8 mouse cellular contexts compared by ENCODE assay signal in the genomic region with DNA sequence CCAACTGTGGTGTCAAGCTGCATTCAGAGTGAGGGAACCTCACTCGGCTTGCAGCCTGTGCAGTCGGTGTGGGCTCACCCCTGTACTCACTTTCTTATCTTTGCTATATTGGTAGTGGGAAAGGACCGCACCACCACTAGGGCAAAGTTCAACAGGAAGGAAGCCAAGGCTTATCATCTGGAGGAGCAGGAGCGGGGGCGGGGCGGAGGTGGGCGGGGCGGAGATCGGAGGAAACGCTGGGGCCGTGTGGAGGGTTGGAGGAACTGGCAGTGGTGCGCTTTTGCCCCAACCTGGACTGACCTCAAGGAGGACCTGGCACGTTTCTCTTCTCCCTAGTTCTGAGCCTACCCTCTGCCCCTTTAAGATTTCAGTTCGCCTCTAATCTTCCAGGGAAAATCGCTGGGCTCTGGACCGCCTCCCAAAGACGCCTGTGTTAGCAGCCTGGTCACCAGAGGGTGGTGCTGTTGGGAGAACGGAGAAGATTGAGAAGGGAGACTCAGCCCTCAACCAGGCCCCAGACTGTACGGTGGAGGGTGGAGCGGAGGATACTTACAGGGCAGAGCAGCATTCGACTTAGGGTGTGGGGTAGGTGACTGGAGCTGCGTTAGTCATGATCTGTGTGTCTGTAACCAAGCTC. TPM values are rescaled to one million over a fixed set of nuclear protein-coding genes. Genes with fewer than 3 reads are reported as not detected.
DNase-seq lines count a peak whose midpoint lies in the region; ATAC-seq lines count a peak whose summit lies in the region.

No protein-coding gene starts in this region.

- H3K27ac ChIP-seq in intestine, embryonic 14.5 days (ENCODE audit: low read depth) = peak overlapping the region; percentile 17
- H3K27ac ChIP-seq in limb, embryonic 13.5 days = peak overlapping the region; percentile 52; the same call in 1 of the 2 replicates
- no peak overlapping the region for H3K27ac ChIP-seq in midbrain, embryonic 14.5 days (replicated peaks; ENCODE audit: low read depth, low read length)

- H3K4me3 ChIP-seq in intestine, embryonic 14.5 days (ENCODE audit: low read depth, low read length) = peak overlapping the region; percentile 26
- H3K4me3 ChIP-seq in limb, embryonic 13.5 days = peak overlapping the region; percentile 44
- peak overlapping the region; percentile 34 for H3K4me3 ChIP-seq in midbrain, embryonic 14.5 days (replicated peaks; ENCODE audit: low read depth, low read length)

- peak overlapping the region; percentile 21 for H3K9ac ChIP-seq in intestine, embryonic 14.5 days (ENCODE audit: low read length)
- peak overlapping the region; percentile 63 for H3K9ac ChIP-seq in limb, embryonic 13.5 days
- H3K9ac ChIP-seq in midbrain, embryonic 14.5 days (replicated peaks; ENCODE audit: low read length) = peak overlapping the region; percentile 31; the same call in 1 of the 2 replicates

- intact Hi-C loops in gastrocnemius, postnatal 36 days (cut with DNase I) = no loop called here

- ATAC-seq in intestine, embryonic 14.5 days (replicated peaks; ENCODE audit: low FRiP score, low TSS enrichment, low read depth) = peak; percentile 92
- peak; percentile 93 for ATAC-seq in limb, embryonic 13.5 days (ENCODE audit: low FRiP score, low read depth)
- ATAC-seq in midbrain, embryonic 14.5 days (ENCODE audit: low FRiP score, low TSS enrichment) = peak; percentile 88

- peak overlapping the region; percentile 48 for H3K4me2 ChIP-seq in intestine, embryonic 14.5 days (ENCODE audit: low read length)
- peak overlapping the region; percentile 62 for H3K4me2 ChIP-seq in limb, embryonic 13.5 days (replicated peaks)
- peak overlapping the region; percentile 56 for H3K4me2 ChIP-seq in midbrain, embryonic 14.5 days (ENCODE audit: low read length)

- no peaks in the 10 kb centered on the region for H3K27me3 ChIP-seq in intestine, embryonic 14.5 days (replicated peaks; ENCODE audit: control insufficient read depth, insufficient read depth, low read length)
- no peaks in the 10 kb centered on the region for H3K27me3 ChIP-seq in limb, embryonic 13.5 days
- no peaks in the 10 kb centered on the region for H3K27me3 ChIP-seq in midbrain, embryonic 14.5 days (ENCODE audit: control insufficient read depth, insufficient read depth, low read length)

- peaks cover 2% of the 10 kb centered on the region; the same call in 1 of the 2 replicates for H3K4me1 ChIP-seq in intestine, embryonic 14.5 days (replicated peaks; ENCODE audit: control insufficient read depth, insufficient read depth, low read length)
- peaks cover 9% of the 10 kb centered on the region for H3K4me1 ChIP-seq in limb, embryonic 13.5 days
- 0 out of 2 replicates have a peak, but pooled peaks cover 7% of the 10 kb centered on the region for H3K4me1 ChIP-seq in midbrain, embryonic 14.5 days (ENCODE audit: control insufficient read depth, insufficient read depth, low read length)

- no peaks in the 10 kb centered on the region for H3K36me3 ChIP-seq in intestine, embryonic 14.5 days (ENCODE audit: control insufficient read depth, insufficient read depth, low read length)
- H3K36me3 ChIP-seq in limb, embryonic 13.5 days = no peaks in the 10 kb centered on the region
- no peaks in the 10 kb centered on the region for H3K36me3 ChIP-seq in midbrain, embryonic 14.5 days (ENCODE audit: control insufficient read depth, insufficient read depth, low read length)

- peak; percentile 6 for DNase-seq in 3134 (ENCODE audit: extremely low read depth, insufficient read length, low spot score)
- DNase-seq in adrenal gland, adult 18-20 months (ENCODE audit: low spot score in 2 of 2) = peak; percentile 66 to 70
- DNase-seq in embryo, embryonic 10.5 days (ENCODE audit: low spot score) = peak; percentile 87
- DNase-seq in gastrocnemius, postnatal 36 days = peak; percentile 56 to 59
- peak; percentile 91 for DNase-seq in intestine, embryonic 14.5 days (ENCODE audit: low spot score)
- DNase-seq in midbrain, embryonic 14.5 days = peak; percentile 82
- DNase-seq in spleen, adult 18-20 months = peak; percentile 40 to 64

- H3K9me3 ChIP-seq in intestine, embryonic 14.5 days (ENCODE audit: control insufficient read depth, low read length) = no peaks in the 10 kb centered on the region
- no peaks in the 10 kb centered on the region for H3K9me3 ChIP-seq in limb, embryonic 13.5 days
- no peaks in the 10 kb centered on the region for H3K9me3 ChIP-seq in midbrain, embryonic 14.5 days (ENCODE audit: control insufficient read depth, low read length)

- WGBS in intestine, embryonic 14.5 days = 2% methylated on average over 22 of the region's 22 CpGs
- 2% methylated on average over 22 of the region's 22 CpGs for WGBS in limb, embryonic 13.5 days
- WGBS in midbrain, embryonic 14.5 days = 4% methylated on average over 22 of the region's 22 CpGs

RNA-seq across cellular contexts. Expression of a gene that starts 23.1 kb away (rescaled TPM):
- 1,000 to 10,000 TPM; 1,319 to 1,602 TPM for total RNA-seq in adrenal gland, adult 18-20 months (2021)
- total RNA-seq in gastrocnemius, postnatal 36 days (2021) = 100 to 1,000 TPM; 269 to 291 TPM
- 1,317 and 1,355 TPM in 2 replicates for polyA plus RNA-seq in intestine, embryonic 14.5 days (2014; fragmentation: Nextera tagmentation; extraction: Ambion mirVana)
- 1,085 and 1,159 TPM in 2 replicates for polyA plus RNA-seq in limb, embryonic 13.5 days (2015; fragmentation: Nextera tagmentation; extraction: Ambion mirVana)
- polyA plus RNA-seq in midbrain, embryonic 14.5 days (2014; fragmentation: Nextera tagmentation; extraction: Ambion mirVana) = 866 and 988 TPM in 2 replicates

RNA-seq across cellular contexts. Expression of a gene that starts 53.9 kb away (rescaled TPM):
- total RNA-seq in adrenal gland, adult 18-20 months (2021) = 10 to 100 TPM; 56.4 to 59.2 TPM
- total RNA-seq in gastrocnemius, postnatal 36 days (2021) = 10 to 100 TPM in 1 of 2 experiments, 1 to 10 TPM in 1; 4.6 to 10.5 TPM
- 21.4 and 23.3 TPM in 2 replicates for polyA plus RNA-seq in intestine, embryonic 14.5 days (2014; fragmentation: Nextera tagmentation; extraction: Ambion mirVana)
- 46.1 and 55.0 TPM in 2 replicates for polyA plus RNA-seq in limb, embryonic 13.5 days (2015; fragmentation: Nextera tagmentation; extraction: Ambion mirVana)
- polyA plus RNA-seq in midbrain, embryonic 14.5 days (2014; fragmentation: Nextera tagmentation; extraction: Ambion mirVana) = 34.6 and 40.0 TPM in 2 replicates

Comparison
In these comparisons a context has a peak if more than half of its experiments do, and no peak if none do; other contexts are left out.
1. DNase-seq: peak in every context shown above with its lines; median percentile 91 in intestine, embryonic 14.5 days; 87 in embryo, embryonic 10.5 days; 82 in midbrain, embryonic 14.5 days; 68 in adrenal gland, adult 18-20 months; 58 in gastrocnemius, postnatal 36 days; 52 in spleen, adult 18-20 months; 6 in 3134.